Mouse (Mus musculus): ENCODE measurements around the gene Bcorl1.
A peak's percentile ranks its signal among the peaks of the same experiment; 100 is the strongest.

Bcorl1 gene

GRCm38 (mm10) chrX:48341141-48341540 lies at the start of gene Bcorl1:
Bcorl1 (plus strand) TSS chrX:48341358.
- peak; percentile 46 for DNase-seq (ENCODE audit: low read depth, low spot score)

GRCm38 (mm10) chrX:48291413-48291812 lies 49.7 kb upstream of the Bcorl1 start:
- no peak for DNase-seq (ENCODE audit: low read depth, low spot score)

DNA sequence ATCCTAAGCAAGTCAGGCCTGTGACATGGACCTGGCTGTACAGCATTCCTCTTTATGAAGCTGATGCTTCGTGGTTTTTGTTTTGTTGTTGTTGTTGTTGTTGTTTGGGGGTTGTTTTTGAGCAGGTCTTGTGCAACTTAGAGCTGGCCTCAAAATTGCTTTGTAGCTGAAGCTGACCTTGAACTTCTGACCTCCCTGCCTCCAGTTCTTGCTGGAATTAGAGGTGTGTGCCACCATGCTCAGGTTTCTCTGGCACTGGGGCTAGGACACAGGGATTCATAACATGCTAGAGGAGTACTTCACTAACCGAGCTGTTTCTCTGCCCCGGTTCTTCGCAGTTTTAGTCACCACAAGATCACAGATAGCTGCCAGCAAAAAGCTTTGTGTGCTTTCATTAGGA lies 35.8 kb upstream of the Bcorl1 start:
- DNase-seq (ENCODE audit: low read depth, low spot score) = no peak

DNA sequence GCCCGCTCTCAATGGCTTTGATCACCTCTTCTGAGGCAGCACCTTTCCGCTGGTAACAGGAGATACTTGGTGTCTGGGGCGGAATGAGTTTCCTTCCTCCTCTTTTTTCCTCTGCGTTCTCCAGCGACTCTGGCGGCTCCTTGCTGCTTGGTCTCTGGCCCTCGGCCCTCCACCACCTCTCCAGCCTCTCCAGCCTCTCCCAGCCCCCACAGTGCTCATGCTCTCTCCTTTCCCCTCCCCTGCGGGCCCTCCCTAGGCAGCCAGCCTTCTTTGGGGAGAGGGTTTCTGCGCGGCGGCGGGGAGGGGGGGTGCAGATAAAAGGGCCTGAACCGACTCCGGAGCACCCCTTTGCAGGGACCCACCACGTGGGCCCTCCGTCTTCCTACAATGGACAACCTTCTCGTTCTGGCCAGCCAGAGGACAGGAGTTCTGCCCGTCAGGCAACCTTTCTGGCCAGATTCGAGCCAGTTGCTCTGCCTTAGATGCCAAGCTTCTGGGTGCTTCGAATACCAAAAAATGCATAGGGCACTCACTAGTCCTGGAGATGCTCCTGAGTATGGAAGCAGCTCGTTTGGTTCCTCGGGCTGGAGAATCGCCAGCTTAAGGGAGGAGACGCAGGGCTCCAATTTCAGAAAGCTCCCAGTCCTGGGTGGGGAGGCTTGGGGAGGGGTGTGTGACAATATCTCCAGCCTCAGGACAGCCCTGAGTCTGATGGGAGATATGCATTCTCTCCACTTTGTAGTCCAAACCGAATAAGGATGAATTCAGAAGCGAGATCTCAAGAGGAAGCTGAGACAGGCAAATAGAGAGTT lies 30.2 kb upstream of the Bcorl1 start:
- peak; percentile 33 for DNase-seq (ENCODE audit: low read depth, low spot score)

DNA sequence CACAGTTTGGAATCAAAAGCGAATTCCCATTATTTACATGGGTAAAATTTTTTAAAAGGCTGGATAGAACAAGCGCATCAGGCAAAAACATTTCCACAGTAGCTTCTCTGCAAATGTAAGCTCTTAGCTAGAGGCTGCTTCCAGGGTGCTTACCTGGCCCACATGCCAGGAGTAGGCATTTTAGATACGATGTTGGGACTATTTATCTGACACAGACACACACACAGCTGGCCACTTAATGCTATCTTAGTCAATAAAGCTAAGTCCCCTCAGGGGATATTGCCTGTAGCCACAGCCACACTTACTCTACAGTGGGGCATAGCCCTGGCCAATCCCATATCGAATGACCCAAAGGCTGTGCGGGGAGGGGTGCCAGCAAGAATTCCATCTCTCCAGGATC lies 29.4 kb upstream of the Bcorl1 start:
- no peak for DNase-seq (ENCODE audit: low read depth, low spot score)

GRCm38 (mm10) chrX:48314530-48315079 lies 26.6 kb upstream of the Bcorl1 start:
- peak; percentile 86 for DNase-seq (ENCODE audit: low read depth, low spot score)

- no peak for DNase-seq (ENCODE audit: low read depth, low spot score)
These were observed 23.7 kb upstream of the Bcorl1 start for GRCm38 (mm10) chrX:48317444-48317843.

- peak; percentile 82 for DNase-seq (ENCODE audit: low read depth, low spot score)
These were observed 23.0 kb upstream of the Bcorl1 start for GRCm38 (mm10) chrX:48318194-48318593.

DNA sequence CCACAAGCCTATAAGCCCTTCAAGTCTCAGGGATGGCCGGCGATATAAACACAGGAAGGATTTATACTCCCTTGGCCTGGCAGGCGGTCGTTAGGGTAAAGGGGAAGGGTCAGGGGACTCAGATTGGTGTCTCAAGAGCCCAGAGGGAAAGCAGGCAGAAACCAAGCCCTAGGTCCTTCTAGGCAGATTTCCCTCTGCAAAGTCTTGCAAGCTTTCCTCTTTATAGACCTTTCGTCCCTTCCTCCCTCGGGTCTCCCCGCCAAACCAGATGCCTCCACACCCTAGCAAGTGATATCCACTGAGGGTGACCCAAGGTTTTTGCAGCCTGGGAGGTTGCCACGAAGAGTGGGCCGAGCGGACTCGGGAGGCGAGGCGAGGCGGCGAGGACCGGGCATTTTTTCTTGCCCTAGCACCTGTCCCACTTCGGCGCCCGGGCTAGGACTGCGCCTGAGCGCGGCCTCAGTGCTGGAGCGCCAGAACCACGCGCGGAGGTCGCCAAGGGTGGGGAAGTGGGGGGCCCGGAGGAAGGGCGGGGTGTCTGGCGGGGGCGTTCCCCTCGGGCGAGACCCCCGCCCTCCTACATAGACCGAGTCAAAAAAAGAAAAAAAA lies 613 bp upstream of the Bcorl1 start:
- peak; percentile 5 for DNase-seq (ENCODE audit: low read depth, low spot score)

- DNase-seq (ENCODE audit: low read depth, low spot score) = peak; percentile 36
These were observed 533 bp downstream of the Bcorl1 start for GRCm38 (mm10) chrX:48341621-48342161.

DNA sequence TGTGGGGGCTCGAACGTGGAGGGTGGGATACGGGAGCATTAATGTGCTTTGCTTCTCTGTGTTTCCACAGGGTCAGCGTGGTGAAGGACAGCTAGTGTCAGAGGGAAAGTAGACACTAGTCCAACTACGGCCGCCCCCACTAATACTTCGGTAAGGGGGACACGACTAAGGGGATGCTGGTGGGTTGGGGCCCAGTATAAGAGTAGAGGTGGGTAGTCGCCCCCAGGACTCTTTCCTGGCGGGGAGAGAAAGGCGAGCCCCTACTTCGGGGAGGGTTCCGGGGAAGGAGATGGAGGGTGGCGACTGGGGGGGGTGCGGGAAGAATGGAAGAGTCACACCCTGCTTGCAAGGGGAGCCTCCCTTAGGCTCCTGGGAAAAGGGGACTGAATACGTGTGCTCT lies 1.6 kb downstream of the Bcorl1 start:
- no peak for DNase-seq (ENCODE audit: low read depth, low spot score)

GRCm38 (mm10) chrX:48343461-48343952 lies 2.3 kb downstream of the Bcorl1 start:
- peak; percentile 94 for DNase-seq (ENCODE audit: low read depth, low spot score)

GRCm38 (mm10) chrX:48343966-48344642 lies 2.9 kb downstream of the Bcorl1 start:
- DNase-seq (ENCODE audit: low read depth, low spot score) = no peak

DNA sequence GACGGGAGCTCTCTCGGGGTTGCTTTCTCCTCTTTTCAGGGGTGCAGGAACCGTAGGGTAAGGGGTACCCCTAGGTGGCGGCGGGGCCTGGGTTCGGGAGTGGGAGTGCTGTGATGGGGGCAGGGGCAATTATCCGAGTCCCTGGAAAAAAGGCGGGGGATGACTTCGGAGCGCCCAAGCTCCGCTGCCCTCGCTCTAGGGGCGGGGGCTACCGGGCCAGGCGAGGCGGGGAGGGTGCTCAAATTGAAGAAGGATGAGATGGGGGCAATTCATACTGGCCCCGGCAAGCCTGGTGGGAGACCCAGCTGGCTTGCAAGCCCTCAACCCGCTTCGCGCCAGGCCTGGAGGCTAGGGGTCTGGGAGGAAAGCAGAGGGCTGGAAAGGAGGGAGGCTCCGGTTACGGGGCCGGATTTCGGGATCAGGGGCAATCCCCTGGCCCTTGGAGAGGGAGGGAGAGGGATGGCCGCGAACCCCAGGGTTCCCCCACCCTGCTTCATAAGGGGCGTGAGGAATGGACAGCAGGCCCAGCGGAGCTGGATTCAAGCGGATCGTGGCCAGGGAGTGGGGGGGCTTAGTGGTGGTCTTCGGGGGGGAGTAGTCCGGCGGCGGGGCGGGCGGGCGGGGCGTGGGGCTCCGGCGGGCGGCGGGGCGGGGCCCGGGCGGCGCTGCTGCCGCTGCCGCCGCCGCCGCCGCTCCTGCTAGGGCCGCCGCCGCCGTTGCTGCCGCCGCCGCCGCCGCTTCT lies 3.7 kb downstream of the Bcorl1 start:
- peak; percentile 20 for DNase-seq (ENCODE audit: low read depth, low spot score)

- peak; percentile 53 for DNase-seq (ENCODE audit: low read depth, low spot score)
These were observed 4.3 kb downstream of the Bcorl1 start for GRCm38 (mm10) chrX:48345385-48345932.

DNA sequence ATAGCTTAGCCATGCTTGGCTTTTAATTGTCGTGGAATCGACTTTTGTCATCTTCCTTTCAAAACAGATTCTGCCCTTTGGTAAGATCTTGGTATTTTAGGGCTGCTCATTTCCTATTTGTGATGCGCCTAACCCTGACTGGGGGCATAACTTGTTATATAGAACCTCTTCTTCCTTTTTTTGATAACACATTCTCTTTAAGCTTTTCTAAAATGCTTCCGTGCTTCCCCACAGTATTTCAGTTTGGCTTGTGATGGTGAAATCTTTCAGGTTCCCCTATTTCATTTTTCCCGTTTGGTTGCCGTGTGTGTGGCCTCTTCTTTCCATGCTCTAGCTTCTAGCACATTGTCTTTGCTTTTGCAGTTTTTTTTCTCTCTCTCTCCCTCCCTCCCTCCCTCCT lies 14.2 kb downstream of the Bcorl1 start:
- no peak for DNase-seq (ENCODE audit: low read depth, low spot score)

- no peak for DNase-seq (ENCODE audit: low read depth, low spot score)
These were observed 24.8 kb downstream of the Bcorl1 start for GRCm38 (mm10) chrX:48365836-48366577.

- no peak for DNase-seq (ENCODE audit: low read depth, low spot score)
These were observed 26.7 kb downstream of the Bcorl1 start for GRCm38 (mm10) chrX:48367841-48368240.

DNA sequence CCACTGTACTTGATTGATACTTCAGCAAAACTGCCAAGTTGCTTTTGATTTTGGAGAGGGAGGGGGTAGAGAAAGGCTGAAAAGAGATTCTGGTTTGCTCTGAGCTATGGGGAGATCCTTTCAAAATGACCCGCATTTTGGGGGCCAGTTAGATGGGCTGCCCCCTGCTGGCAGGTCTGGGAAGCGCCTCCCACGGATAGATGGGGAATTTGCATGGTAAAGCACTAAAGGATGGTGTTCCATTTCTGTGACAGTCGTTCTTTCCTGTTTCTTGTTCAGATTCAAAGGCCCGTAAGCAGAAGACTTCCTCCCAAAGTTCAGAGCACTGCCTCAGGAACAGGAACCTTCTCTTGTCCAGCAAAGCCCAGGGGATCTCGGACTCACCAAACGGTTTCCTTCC lies 42.5 kb downstream of the Bcorl1 start:
- peak; percentile 41 for DNase-seq (ENCODE audit: low read depth, low spot score)

DNA sequence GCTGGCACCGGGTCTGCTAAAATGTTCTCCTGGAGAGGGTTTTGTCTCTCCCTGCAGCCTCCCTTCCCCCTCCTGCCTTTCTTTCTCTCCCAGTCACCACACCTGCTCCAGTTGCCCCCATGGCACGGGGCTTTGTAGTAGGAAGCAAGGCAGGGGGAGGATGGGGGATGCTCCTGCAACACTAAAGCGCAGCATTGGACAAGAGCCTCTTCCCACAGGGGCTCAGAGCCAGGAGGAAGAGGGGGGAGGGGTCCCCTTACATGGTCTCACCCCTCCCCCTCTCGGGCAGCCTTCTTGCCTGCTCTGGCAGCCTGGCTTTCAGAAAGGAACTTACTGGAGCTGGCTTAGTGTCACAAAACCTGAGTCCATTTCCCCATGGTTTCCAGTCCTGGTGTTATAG lies 44.8 kb downstream of the Bcorl1 start:
- no peak for DNase-seq (ENCODE audit: low read depth, low spot score)
